Mouse (Mus musculus) bone marrow macrophage, adult 2 months (primary cell): ENCODE results near the gene B3galt5.

Experiments
- CTCF ChIP-seq: IDR thresholded peaks from 2 replicates; pipeline ENCODE4 v1.5.1; 2012; ENCODE audit warnings: low read depth, mild to moderate bottlenecking, low read length, moderate library complexity
- POLR2A ChIP-seq: IDR thresholded peaks from 2 replicates; pipeline ENCODE4 v1.6.1; 2012; ENCODE audit warnings: mild to moderate bottlenecking, low read depth, low read length, borderline replicate concordance

- TF ChIP-seq CTCF = no peak
- no peak for TF ChIP-seq POLR2A
These were observed 34.9 kb upstream of the B3galt5 start for GRCm38 (mm10) chr16:96200702-96201028.
